Mouse (Mus musculus): ENCODE measurements at regions not wholly inside any gene's neighbourhood (a gene's known extent, or its start where the extent isn't known, plus 50 kb on each side); places are given as distances from the start of the nearest gene placed in this dataset.
"Not testable (repeated sequence)": the region's sequence is repeated elsewhere in the genome, so short reads cannot be mapped to it uniquely, and the experiment has no call there.

- not testable (repeated sequence) for TF ChIP-seq CTCF (conservative IDR thresholded peaks at IDR 0.05; ENCODE audit: low read length); POU5F1 (IDR thresholded peaks at IDR 0.05; ENCODE audit: borderline replicate concordance, low read length); NANOG (IDR thresholded peaks at IDR 0.05; ENCODE audit: borderline replicate concordance, low read length)
Measured at GRCm38 (mm10) chr1:35914175-35914574, 154.0 kb upstream of the Hs6st1 start.

Data from E14TG2a.4 (cell line).